Mouse (Mus musculus) lung, embryonic 15.5 days (tissue): ENCODE data around the gene Inpp5a. TPM values are rescaled to one million over a fixed set of nuclear protein-coding genes. Genes with fewer than 3 reads are reported as not detected.

Experiments
- ATAC-seq: fragments of 200-750 bp; cut with Nextera tagmentation; 2 replicates; pipeline ENCODE4 v1.8.0; 2017; ENCODE audit warnings: moderate number of reproducible peaks, borderline replicate concordance; ENCODE audit not compliant: low FRiP score, low TSS enrichment; ENCODE audit errors: extremely low read depth
- H3K27ac ChIP-seq: fragments of 300-500 bp; sonication (generic); 2 replicates; pipeline ENCODE4 v1.5.1; 2015; ENCODE audit warnings: moderate library complexity, mild to moderate bottlenecking, inconsistent platforms
- H3K27me3 ChIP-seq: fragments of 300-500 bp; sonication (generic); 2 replicates; pipeline ENCODE4 v1.6.1; 2015; ENCODE audit warnings: inconsistent platforms
- H3K36me3 ChIP-seq: fragments of 300-500 bp; sonication (generic); 2 replicates; pipeline ENCODE4 v1.6.1; 2015; ENCODE audit warnings: inconsistent platforms
- H3K4me1 ChIP-seq: fragments of 300-500 bp; sonication (generic); 2 replicates; pipeline ENCODE4 v1.6.1; 2015; ENCODE audit warnings: inconsistent platforms
- H3K4me2 ChIP-seq: fragments of 300-500 bp; sonication (generic); 2 replicates; pipeline ENCODE4 v1.6.1; 2015; ENCODE audit warnings: inconsistent platforms, mild to moderate bottlenecking, moderate library complexity
- H3K4me3 ChIP-seq: fragments of 300-500 bp; sonication (generic); 2 replicates; pipeline ENCODE4 v1.5.1; 2015; ENCODE audit warnings: mild to moderate bottlenecking, inconsistent platforms
- H3K9ac ChIP-seq: fragments of 300-500 bp; sonication (generic); 2 replicates; pipeline ENCODE4 v1.6.1; 2015; ENCODE audit warnings: inconsistent platforms
- H3K9me3 ChIP-seq: fragments of 300-500 bp; sonication (generic); 2 replicates; pipeline ENCODE4 v1.6.1; 2016; ENCODE audit warnings: inconsistent platforms
- WGBS: fragments of 180-500 bp; shearing (Covaris S2); methylation state at CpG from one replicate; pipeline ENCODE4 v1.1.7; 2015; 5-methylcytosine and 5-hydroxymethylcytosine counted together
- polyA plus RNA-seq: library from polyadenylated mRNA; unstranded; fragments of >200 nt; fragmentation: Nextera tagmentation; extraction: Ambion mirVana; gene quantifications from 2 replicates; pipeline ENCODE4 v1.2.1, GENCODE M21; 2015

Inpp5a gene
- polyA plus RNA-seq, 1 experiment from 2014 or later: 35.9 TPM

GRCm38 (mm10) chr7:139615767-139616766 lies 227.2 kb downstream of the Inpp5a start:
- Histone ChIP-seq H3K4me2 (no peak overlapping the region), H3K36me3 (no peaks in the 10 kb centered on the region), H3K9ac (no peak overlapping the region), H3K4me1 (no peaks in the 10 kb centered on the region), H3K4me3 (no peak overlapping the region), H3K27ac (no peak overlapping the region), H3K27me3 (no peaks in the 10 kb centered on the region), H3K9me3 (no peaks in the 10 kb centered on the region)
- WGBS: 49% methylated on average over 12 of the region's 12 CpGs
- ATAC-seq: no peak

GRCm38 (mm10) chr7:139622568-139622967 lies 233.7 kb downstream of the Inpp5a start:
- no peak overlapping the region for H3K9ac ChIP-seq
- WGBS: 59% methylated on average over 13 of the region's 13 CpGs
- H3K4me1 ChIP-seq: no peaks in the 10 kb centered on the region
- no peak overlapping the region for H3K4me3 ChIP-seq
- H3K27ac ChIP-seq: no peak overlapping the region
- H3K9me3 ChIP-seq: no peaks in the 10 kb centered on the region
- ATAC-seq: no peak
- H3K4me2 ChIP-seq: no peak overlapping the region
- H3K36me3 ChIP-seq: no peaks in the 10 kb centered on the region
- no peaks in the 10 kb centered on the region for H3K27me3 ChIP-seq

DNA sequence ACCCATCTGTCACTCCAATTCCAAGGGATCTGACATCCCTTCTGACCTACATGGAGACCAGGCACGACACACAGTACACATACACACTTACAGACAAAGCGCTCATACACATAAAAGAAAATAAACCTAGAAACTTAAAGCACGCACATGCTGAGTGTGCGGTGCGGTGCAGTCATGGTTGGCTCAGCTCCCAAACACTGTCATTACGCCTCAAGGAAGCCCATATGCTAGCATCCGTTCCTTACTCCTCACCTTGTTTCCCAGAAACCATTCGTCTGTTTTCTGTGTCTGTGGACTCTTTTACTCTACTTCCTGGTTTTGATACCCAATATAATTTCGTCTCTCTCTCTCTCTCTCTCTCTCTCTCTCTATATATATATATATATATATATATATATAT lies 236.2 kb downstream of the Inpp5a start:
- H3K27ac ChIP-seq: no peak overlapping the region
- H3K4me3 ChIP-seq: no peak overlapping the region
- H3K4me2 ChIP-seq: no peak overlapping the region
- H3K9me3 ChIP-seq: no peaks in the 10 kb centered on the region
- ATAC-seq: no peak
- H3K4me1 ChIP-seq: no peaks in the 10 kb centered on the region
- no peak overlapping the region for H3K9ac ChIP-seq
- H3K36me3 ChIP-seq: no peaks in the 10 kb centered on the region
- H3K27me3 ChIP-seq: no peaks in the 10 kb centered on the region
- 65% methylated on average over 9 of the region's 9 CpGs for WGBS

Other genes starting within 250 kb of the Inpp5a start
- gene Lrrc27, start 176.1 kb upstream of the Inpp5a start, polyA plus RNA-seq: 2.6 and 3.1 TPM in 2 replicates
- 0.22 TPM in 1 of 2 replicates, not detected in the other for gene Stk32c, start 175.8 kb upstream of the Inpp5a start, polyA plus RNA-seq
- 14.9 and 15.4 TPM in 2 replicates for gene Pwwp2b, start 140.6 kb upstream of the Inpp5a start, polyA plus RNA-seq
- 0.15 and 0.20 TPM in 2 replicates for gene Nkx6-2, start 193.7 kb downstream of the Inpp5a start, polyA plus RNA-seq